Mouse (Mus musculus): ENCODE measurements around the gene Phf14. TPM values are rescaled to one million over a fixed set of nuclear protein-coding genes. Genes with fewer than 3 reads are reported as not detected.
"Not testable (repeated sequence)": the region's sequence is repeated elsewhere in the genome, so short reads cannot be mapped to it uniquely, and the experiment has no call there.

Gene Phf14
- 87.0 and 94.4 TPM in 2 replicates for polyA plus RNA-seq (2014; fragmentation: Nextera tagmentation; extraction: Ambion mirVana)

GRCm38 (mm10) chr6:11907269-11908032 is at the start of gene Phf14, which contains the start of gene Ndufa4:
Gene Phf14 (plus strand): TSS chr6:11907809.
Gene Ndufa4 (minus strand): TSS chr6:11907497.
- ATAC-seq (replicated peaks; ENCODE audit: low FRiP score) (peak; percentile 98), DNase-seq (ENCODE audit: low spot score) (peak; percentile 92)
- Histone ChIP-seq H3K4me2 (ENCODE audit: low read depth, low read length, severe bottlenecking) (peak within 1 kb of the TSS; percentile 68), H3K27ac (ENCODE audit: low read depth, low read length) (no peak within 1 kb of the TSS), H3K9me3 (ENCODE audit: control insufficient read depth, low read length) (no peaks in the 10 kb centered on the region), H3K36me3 (ENCODE audit: control insufficient read depth, insufficient read depth, low read length) (no peaks in the 10 kb centered on the region; the same call in 1 of the 2 replicates), H3K4me1 (replicated peaks; ENCODE audit: control insufficient read depth, insufficient read depth, low read length) (peaks cover 2% of the 10 kb centered on the region; the same call in 1 of the 2 replicates), H3K27me3 (ENCODE audit: control insufficient read depth, insufficient read depth, low read length) (no peaks in the 10 kb centered on the region), H3K9ac (ENCODE audit: low read length) (peak within 1 kb of the TSS; percentile 78), H3K4me3 (ENCODE audit: low read depth, low read length) (peak within 1 kb of the TSS; percentile 74)
- WGBS = under 1% methylated on average over 59 of the region's 59 CpGs

GRCm38 (mm10) chr6:11875364-11875763 is 32.2 kb upstream of the Phf14 start:
- not testable (repeated sequence) for H3K4me3 ChIP-seq (ENCODE audit: low read depth, low read length); H3K27me3 ChIP-seq (ENCODE audit: control insufficient read depth, insufficient read depth, low read length); H3K36me3 ChIP-seq (ENCODE audit: control insufficient read depth, insufficient read depth, low read length); ATAC-seq (replicated peaks; ENCODE audit: low FRiP score); H3K27ac ChIP-seq (ENCODE audit: low read depth, low read length); H3K9ac ChIP-seq (ENCODE audit: low read length); DNase-seq (ENCODE audit: low spot score); H3K9me3 ChIP-seq (ENCODE audit: control insufficient read depth, low read length); H3K4me1 ChIP-seq (replicated peaks; ENCODE audit: control insufficient read depth, insufficient read depth, low read length); H3K4me2 ChIP-seq (ENCODE audit: low read depth, low read length, severe bottlenecking)
- no CpG with 5 or more reads among the region's 2 CpGs for WGBS

DNA sequence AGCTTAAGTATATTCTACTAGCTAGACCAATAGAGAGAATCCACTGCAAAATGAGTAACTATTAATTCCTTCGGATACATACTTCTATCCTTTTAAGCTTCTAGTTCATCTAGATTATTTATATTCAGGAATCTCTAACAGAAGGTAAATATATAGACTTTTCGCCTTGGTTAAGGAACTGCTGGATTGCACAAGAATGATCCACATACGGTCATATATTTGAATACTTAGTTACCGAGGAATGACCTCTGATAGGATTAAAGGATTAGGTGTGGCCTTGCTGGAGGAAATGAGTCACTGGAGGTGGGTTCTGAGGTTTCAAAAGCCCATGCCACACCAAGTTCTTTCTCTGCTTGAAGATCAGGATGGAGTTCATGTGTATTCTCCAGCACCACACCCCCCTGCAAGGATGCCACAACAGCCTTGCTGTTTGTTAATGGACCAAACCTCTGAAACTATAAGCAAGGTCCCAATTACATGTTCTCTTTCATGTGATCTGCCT is 6.7 kb upstream of the Phf14 start:
- DNase-seq (ENCODE audit: low spot score) (no peak), ATAC-seq (replicated peaks; ENCODE audit: low FRiP score) (no peak)
- H3K4me1 ChIP-seq (replicated peaks; ENCODE audit: control insufficient read depth, insufficient read depth, low read length) = no peaks in the 10 kb centered on the region
- no peak overlapping the region for H3K4me2 ChIP-seq (ENCODE audit: low read depth, low read length, severe bottlenecking)
- H3K4me3 ChIP-seq (ENCODE audit: low read depth, low read length) = no peak overlapping the region
- no peaks in the 10 kb centered on the region for H3K27me3 ChIP-seq (ENCODE audit: control insufficient read depth, insufficient read depth, low read length)
- no peak overlapping the region for H3K27ac ChIP-seq (ENCODE audit: low read depth, low read length)
- H3K36me3 ChIP-seq (ENCODE audit: control insufficient read depth, insufficient read depth, low read length) = peaks cover 2% of the 10 kb centered on the region; the same call in 1 of the 2 replicates
- H3K9me3 ChIP-seq (ENCODE audit: control insufficient read depth, low read length) = no peaks in the 10 kb centered on the region
- H3K9ac ChIP-seq (ENCODE audit: low read length) = no peak overlapping the region
- WGBS = 86% methylated on average over 4 of the region's 4 CpGs

DNA sequence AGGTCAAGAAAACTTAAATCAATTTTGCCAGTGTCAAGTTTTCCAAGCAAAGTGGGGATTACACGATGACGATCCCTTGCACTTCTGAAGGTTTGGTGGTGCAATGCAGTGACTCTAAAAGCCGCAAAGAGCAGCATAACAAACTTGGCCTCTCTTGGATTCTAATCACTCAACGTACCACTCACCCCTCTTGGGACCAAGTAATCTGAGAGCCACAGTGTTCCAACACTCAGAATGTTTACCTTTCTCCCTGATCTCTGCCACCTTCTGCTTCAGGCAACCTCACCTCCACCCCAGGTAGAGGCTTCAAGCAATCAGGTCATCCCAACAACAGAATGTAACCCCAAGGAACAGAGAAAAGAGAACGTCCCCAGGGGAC is 730 bp upstream of the Phf14 start:
- DNase-seq (ENCODE audit: low spot score) = no peak

DNA sequence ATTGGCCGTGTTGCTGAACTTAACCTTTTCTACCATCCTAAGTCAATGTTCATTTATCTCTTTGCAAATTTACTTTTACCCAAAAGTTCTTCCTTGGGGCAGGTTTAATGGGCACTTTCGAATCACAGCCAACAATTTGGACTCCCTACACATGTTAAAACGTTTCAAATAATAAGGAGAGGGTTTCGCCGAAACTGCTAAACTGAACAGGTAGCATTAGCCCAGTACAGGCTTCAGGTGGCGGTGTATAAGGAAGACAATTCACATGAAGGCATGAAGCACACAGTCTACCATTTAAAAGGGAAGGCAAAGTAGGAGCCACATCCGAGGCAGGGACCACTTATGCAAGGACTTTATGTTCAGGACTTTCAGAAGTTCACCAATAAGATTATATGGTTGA is 561 bp downstream of the Phf14 start:
- H3K27me3 ChIP-seq (ENCODE audit: control insufficient read depth, insufficient read depth, low read length) = no peaks in the 10 kb centered on the region
- H3K9ac ChIP-seq (ENCODE audit: low read length) = peak overlapping the region; percentile 78
- H3K4me3 ChIP-seq (ENCODE audit: low read depth, low read length) = peak overlapping the region; percentile 74
- no peaks in the 10 kb centered on the region for H3K9me3 ChIP-seq (ENCODE audit: control insufficient read depth, low read length)
- H3K4me1 ChIP-seq (replicated peaks; ENCODE audit: control insufficient read depth, insufficient read depth, low read length) = peaks cover 2% of the 10 kb centered on the region; the same call in 1 of the 2 replicates
- no peak overlapping the region for H3K27ac ChIP-seq (ENCODE audit: low read depth, low read length)
- H3K4me2 ChIP-seq (ENCODE audit: low read depth, low read length, severe bottlenecking) = peak overlapping the region; percentile 68
- 30% methylated on average over 7 of the region's 7 CpGs for WGBS
- DNase-seq (ENCODE audit: low spot score) = no peak
- no peaks in the 10 kb centered on the region; the same call in 1 of the 2 replicates for H3K36me3 ChIP-seq (ENCODE audit: control insufficient read depth, insufficient read depth, low read length)
- 0 out of 2 replicates have a peak, but pooled peaks have one; percentile 25 for ATAC-seq (replicated peaks; ENCODE audit: low FRiP score)

More for the DNA sequence above, 730 bp upstream of the Phf14 start:
- Histone ChIP-seq H3K9ac (ENCODE audit: low read length) (peak overlapping the region; percentile 78), H3K36me3 (ENCODE audit: control insufficient read depth, insufficient read depth, low read length) (no peaks in the 10 kb centered on the region; the same call in 1 of the 2 replicates), H3K27ac (ENCODE audit: low read depth, low read length) (no peak overlapping the region), H3K27me3 (ENCODE audit: control insufficient read depth, insufficient read depth, low read length) (no peaks in the 10 kb centered on the region), H3K4me1 (replicated peaks; ENCODE audit: control insufficient read depth, insufficient read depth, low read length) (peaks cover 2% of the 10 kb centered on the region; the same call in 1 of the 2 replicates), H3K4me2 (ENCODE audit: low read depth, low read length, severe bottlenecking) (peak overlapping the region; percentile 68), H3K9me3 (ENCODE audit: control insufficient read depth, low read length) (no peaks in the 10 kb centered on the region), H3K4me3 (ENCODE audit: low read depth, low read length) (peak overlapping the region; percentile 74)
- no peak for ATAC-seq (replicated peaks; ENCODE audit: low FRiP score)
- 3% methylated on average over 5 of the region's 5 CpGs for WGBS

- H3K4me2 ChIP-seq (ENCODE audit: low read depth, low read length, severe bottlenecking) = peak overlapping the region; percentile 64
- H3K27me3 ChIP-seq (ENCODE audit: control insufficient read depth, insufficient read depth, low read length) = no peaks in the 10 kb centered on the region
- WGBS = under 1% methylated on average over 18 of the region's 20 CpGs
- ATAC-seq (replicated peaks; ENCODE audit: low FRiP score) = peak; percentile 96
- H3K27ac ChIP-seq (ENCODE audit: low read depth, low read length) = peak overlapping the region; percentile 97
- no peaks in the 10 kb centered on the region for H3K36me3 ChIP-seq (ENCODE audit: control insufficient read depth, insufficient read depth, low read length)
- H3K9me3 ChIP-seq (ENCODE audit: control insufficient read depth, low read length) = no peaks in the 10 kb centered on the region; the same call in 1 of the 2 replicates
- DNase-seq (ENCODE audit: low spot score) = peak; percentile 92
- peak overlapping the region; percentile 91 for H3K4me3 ChIP-seq (ENCODE audit: low read depth, low read length)
- H3K9ac ChIP-seq (ENCODE audit: low read length) = peak overlapping the region; percentile 96
- H3K4me1 ChIP-seq (replicated peaks; ENCODE audit: control insufficient read depth, insufficient read depth, low read length) = no peaks in the 10 kb centered on the region
These were observed 18.0 kb downstream of the Phf14 start for GRCm38 (mm10) chr6:11925496-11926041.

DNA sequence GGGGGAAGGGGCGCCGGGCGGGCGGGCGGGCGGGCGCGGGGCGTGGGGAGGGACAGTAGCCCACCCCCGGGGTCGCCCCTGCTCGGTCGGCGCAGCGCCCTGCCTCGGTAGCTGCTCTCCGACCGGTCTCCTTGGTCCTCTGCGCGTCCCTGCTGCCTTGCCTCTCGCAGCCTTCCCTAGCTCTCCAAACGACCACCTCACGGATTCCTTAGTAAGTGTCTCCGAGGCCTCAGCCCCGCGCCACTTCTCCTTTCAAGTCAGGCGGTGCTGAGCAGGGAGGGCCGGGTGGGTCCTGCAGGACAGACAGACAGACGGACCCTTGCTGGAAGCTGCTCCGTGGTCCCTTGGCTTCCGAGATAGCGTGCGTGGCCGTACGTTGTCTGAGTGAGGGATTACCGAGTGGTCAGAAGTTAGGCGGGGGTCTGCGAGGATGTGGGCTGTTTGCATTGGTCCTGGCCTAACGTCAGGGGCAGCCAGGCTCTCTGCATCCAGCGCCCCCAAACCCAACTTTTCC is 18.5 kb downstream of the Phf14 start:
- Histone ChIP-seq H3K36me3 (ENCODE audit: control insufficient read depth, insufficient read depth, low read length) (no peaks in the 10 kb centered on the region), H3K27me3 (ENCODE audit: control insufficient read depth, insufficient read depth, low read length) (no peaks in the 10 kb centered on the region), H3K9ac (ENCODE audit: low read length) (peak overlapping the region; percentile 96), H3K4me2 (ENCODE audit: low read depth, low read length, severe bottlenecking) (peak overlapping the region; percentile 64), H3K9me3 (ENCODE audit: control insufficient read depth, low read length) (no peaks in the 10 kb centered on the region; the same call in 1 of the 2 replicates), H3K4me1 (replicated peaks; ENCODE audit: control insufficient read depth, insufficient read depth, low read length) (no peaks in the 10 kb centered on the region), H3K27ac (ENCODE audit: low read depth, low read length) (peak overlapping the region; percentile 97), H3K4me3 (ENCODE audit: low read depth, low read length) (peak overlapping the region; percentile 91)
- WGBS = under 1% methylated on average over 34 of the region's 40 CpGs
- DNase-seq (ENCODE audit: low spot score) = peak; percentile 82
- ATAC-seq (replicated peaks; ENCODE audit: low FRiP score) = peak; percentile 85

GRCm38 (mm10) chr6:11927485-11927884 is 19.9 kb downstream of the Phf14 start:
- Histone ChIP-seq H3K27ac (ENCODE audit: low read depth, low read length) (no peak overlapping the region), H3K4me3 (ENCODE audit: low read depth, low read length) (no peak overlapping the region), H3K9me3 (ENCODE audit: control insufficient read depth, low read length) (no peaks in the 10 kb centered on the region; the same call in 1 of the 2 replicates), H3K4me2 (ENCODE audit: low read depth, low read length, severe bottlenecking) (no peak overlapping the region), H3K27me3 (ENCODE audit: control insufficient read depth, insufficient read depth, low read length) (no peaks in the 10 kb centered on the region), H3K9ac (ENCODE audit: low read length) (no peak overlapping the region), H3K4me1 (replicated peaks; ENCODE audit: control insufficient read depth, insufficient read depth, low read length) (no peaks in the 10 kb centered on the region), H3K36me3 (ENCODE audit: control insufficient read depth, insufficient read depth, low read length) (no peaks in the 10 kb centered on the region)
- 90% methylated on average over 6 of the region's 6 CpGs for WGBS
- no peak for ATAC-seq (replicated peaks; ENCODE audit: low FRiP score)
- no peak for DNase-seq (ENCODE audit: low spot score)
